31 mouse cellular contexts compared by ENCODE assay signal in the genomic region with DNA sequence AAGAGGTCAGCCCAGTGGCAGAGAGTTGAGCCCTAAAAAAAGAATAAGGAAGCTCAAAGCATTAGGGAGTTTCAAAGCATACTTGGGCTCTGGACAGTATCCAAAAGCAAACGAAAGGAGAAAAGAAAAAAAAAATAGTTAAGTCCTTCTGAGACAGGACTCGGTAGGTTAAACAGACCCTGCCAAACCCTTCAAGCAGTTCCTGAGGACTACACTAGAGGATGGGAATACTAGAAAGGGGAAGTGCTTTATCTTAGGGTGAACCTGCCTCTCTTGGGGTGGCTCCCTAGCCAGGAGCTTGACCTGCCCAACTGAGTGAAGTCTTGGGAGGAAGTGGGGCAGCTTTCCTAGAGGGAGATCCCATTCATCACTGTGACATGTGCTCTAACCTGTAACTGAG.
A peak's percentile ranks its signal among the peaks of the same experiment; 100 is the strongest.
DNase-seq lines count a peak whose midpoint lies in the region; ATAC-seq and TF ChIP-seq lines count a peak whose summit lies in the region.
"Had no signal": no experiment of that assay in that cellular context is flagged by ENCODE, and none has a peak within 500 bp of the region (broad histone marks: within the 10 kb centered on the region; RNA-seq: fewer than 3 reads in every experiment).

No protein-coding gene starts in this region.

- H3K4me1 ChIP-seq in lung, embryonic 16.5 days (replicated peaks; ENCODE audit: control insufficient read depth, insufficient read depth, low read length) = peaks cover 7% of the 10 kb centered on the region; the same call in 1 of the 2 replicates
- H3K4me1 ChIP-seq in CH12.LX (ENCODE audit: control insufficient read depth in 1 of 2, insufficient read depth in 2 of 2) = peaks cover 4 to 32% of the 10 kb centered on the region in 2 experiments
- H3K4me1 ChIP-seq: limb, embryonic 13.5 days; liver, embryonic 12.5 days had no signal

- no peak for TF ChIP-seq RAD21 in CH12.LX (IDR thresholded peaks at IDR 0.05; ENCODE audit: low read depth, low read length)

- 6% methylated on average over 2 of the region's 2 CpGs for WGBS in lung, embryonic 16.5 days

- no peak for TF ChIP-seq CTCF in CH12.LX (conservative IDR thresholded peaks at IDR 0.05 in 1 of 2, IDR thresholded peaks at IDR 0.05 in 1 of 2; ENCODE audit: low read depth in 2 of 2, low read length in 2 of 2)

- peak; percentile 37; the same call in 1 of the 2 replicates for TF ChIP-seq EP300 in CH12.LX (IDR thresholded peaks at IDR 0.05; ENCODE audit: low read length)

- peak; percentile 36 for ATAC-seq in lung, embryonic 16.5 days (ENCODE audit: low read depth)
- ATAC-seq in common myeloid progenitor, adult 5-6 weeks (replicated peaks; ENCODE audit: low read depth, poor library complexity, severe bottlenecking) = peak; percentile 96
- ATAC-seq in megakaryocyte-erythroid progenitor cell, adult 5-6 weeks (replicated peaks; ENCODE audit: low FRiP score, low TSS enrichment, poor library complexity, severe bottlenecking) = peak; percentile 69; the same call in 1 of the 2 replicates
- ATAC-seq: intestine, postnatal 0 days; liver, embryonic 12.5 days had no signal

- H3K27ac ChIP-seq in lung, embryonic 16.5 days (ENCODE audit: low read length) = no peak overlapping the region
- no peak overlapping the region for H3K27ac ChIP-seq in CH12.LX (ENCODE audit: insufficient read depth, low read depth)
- H3K27ac ChIP-seq: embryonic facial prominence, embryonic 13.5 days; forebrain, embryonic 12.5 days; heart, embryonic 13.5 days; hindbrain, embryonic 12.5 days; kidney, postnatal 0 days; limb, embryonic 13.5 days; liver, embryonic 12.5 days; neural tube, embryonic 13.5 days had no signal

- dilution Hi-C loops in CH12.LX (cut with MboI; ENCODE audit: extremely low pct_ligation_motif_present, extremely low pct_unique_long_range_greater_than_20kb, low sequenced_read_pairs) = no loop called here

- TF ChIP-seq POLR2A in CH12.LX (IDR thresholded peaks at IDR 0.05; ENCODE audit: low read depth, low read length) = no peak

- H3K79me2 ChIP-seq in CH12.LX (replicated peaks; ENCODE audit: control insufficient read depth, extremely low read depth, insufficient read depth, poor library complexity, severe bottlenecking) = peaks cover 2% of the 10 kb centered on the region; the same call in 1 of the 2 replicates

- no peak overlapping the region for H3K4me2 ChIP-seq in lung, embryonic 16.5 days (ENCODE audit: low read depth, low read length)
- no peak overlapping the region; the same call in 1 of the 2 replicates for H3K4me2 ChIP-seq in CH12.LX (ENCODE audit: insufficient read depth, low read depth, poor library complexity, severe bottlenecking)
- H3K4me2 ChIP-seq: embryonic facial prominence, embryonic 13.5 days; forebrain, embryonic 12.5 days; heart, embryonic 13.5 days; hindbrain, embryonic 12.5 days; limb, embryonic 13.5 days; liver, embryonic 12.5 days; neural tube, embryonic 13.5 days had no signal

- H3K4me3 ChIP-seq in lung, embryonic 16.5 days (ENCODE audit: low read length) = no peak overlapping the region
- H3K4me3 ChIP-seq in CH12.LX (replicated peaks in 1 of 3; ENCODE audit: low read depth in 2 of 3, low read length in 2 of 3, poor library complexity in 1 of 3) = no peak overlapping the region
- H3K4me3 ChIP-seq: embryonic facial prominence, embryonic 13.5 days; erythroblast, embryonic 14.5 days; forebrain, embryonic 12.5 days; heart, embryonic 13.5 days; hindbrain, embryonic 12.5 days; limb, embryonic 13.5 days; liver, embryonic 12.5 days; megakaryocyte, embryonic 14.5 days; myocyte; neural tube, embryonic 13.5 days had no signal

- no peak for DNase-seq in lung, postnatal 10 days
- DNase-seq in CH12.LX (ENCODE audit: extremely low read depth) = no peak
- DNase-seq in urinary bladder, adult 18-20 months (ENCODE audit: low spot score in 2 of 2) = no peak
- DNase-seq in gastrocnemius, adult 18-20 months (ENCODE audit: low spot score) = no peak
- DNase-seq: B cell, adult 2 months; cerebellum, adult 18-20 months; cerebellum, postnatal 25 days; embryo, embryonic 11 days; gastrocnemius, postnatal 10 days; heart, adult 18-20 months; heart, postnatal 14 days; layer of hippocampus, adult 9-11 months; lung, adult 18-20 months; midbrain, embryonic 14.5 days; right cerebral cortex, adult 18-20 months; right cerebral cortex, postnatal 4 days had no signal

- H3K9ac ChIP-seq in lung, embryonic 16.5 days (ENCODE audit: low read length) = no peak overlapping the region
- no peak overlapping the region for H3K9ac ChIP-seq in CH12.LX (ENCODE audit: insufficient read depth, low read depth)
- H3K9ac ChIP-seq: embryonic facial prominence, embryonic 13.5 days; forebrain, embryonic 12.5 days; heart, embryonic 13.5 days; hindbrain, embryonic 12.5 days; limb, embryonic 13.5 days; liver, embryonic 12.5 days; neural tube, embryonic 13.5 days had no signal

- H3K36me3 ChIP-seq in lung, embryonic 16.5 days (ENCODE audit: control insufficient read depth, insufficient read depth, low read length) = no peaks in the 10 kb centered on the region
- peaks cover 20 to 66% of the 10 kb centered on the region in 2 experiments for H3K36me3 ChIP-seq in CH12.LX (replicated peaks in 1 of 2; ENCODE audit: control insufficient read depth in 1 of 2, insufficient read depth in 1 of 2, low read length in 1 of 2)
- H3K36me3 ChIP-seq: embryonic facial prominence, embryonic 13.5 days; forebrain, embryonic 12.5 days; hindbrain, embryonic 12.5 days; neural tube, embryonic 13.5 days had no signal

- in situ Hi-C loops in CH12.LX (cut with MboI; ENCODE audit: low pct_ligation_motif_present, low pct_unique_long_range_greater_than_20kb, low sequenced_read_pairs) = no loop called here

- H3K9me3 ChIP-seq in lung, embryonic 16.5 days (ENCODE audit: control insufficient read depth, low read length) = no peaks in the 10 kb centered on the region
- H3K9me3 ChIP-seq in CH12.LX (replicated peaks; ENCODE audit: low read length) = no peaks in the 10 kb centered on the region
- H3K9me3 ChIP-seq: embryonic facial prominence, embryonic 13.5 days; forebrain, embryonic 12.5 days; heart, embryonic 13.5 days; hindbrain, embryonic 12.5 days; limb, embryonic 13.5 days; liver, embryonic 12.5 days; megakaryocyte, embryonic 14.5 days; neural tube, embryonic 13.5 days had no signal

- no peaks in the 10 kb centered on the region for H3K27me3 ChIP-seq in lung, embryonic 16.5 days (ENCODE audit: control insufficient read depth, insufficient read depth, low read depth, low read length)
- no peaks in the 10 kb centered on the region for H3K27me3 ChIP-seq in CH12.LX (replicated peaks)
- H3K27me3 ChIP-seq: embryonic facial prominence, embryonic 13.5 days; forebrain, embryonic 12.5 days; heart, embryonic 13.5 days; hindbrain, embryonic 12.5 days; limb, embryonic 13.5 days; liver, embryonic 12.5 days; megakaryocyte, embryonic 14.5 days; neural tube, embryonic 13.5 days had no signal

TF ChIP-seq in CH12.LX, 34 proteins besides CTCF, POLR2A, EP300 and RAD21:
- peak; percentile 42; the same call in 1 of the 2 replicates for TF ChIP-seq MEF2A (IDR thresholded peaks at IDR 0.05; ENCODE audit: borderline replicate concordance, low read depth, low read length)
- no peak for TF ChIP-seq SMC3 (IDR thresholded peaks at IDR 0.05; ENCODE audit: low read depth, low read length)
- 0 out of 2 replicates have a peak, but pooled peaks have one; percentile 39 for TF ChIP-seq ZNF384 (IDR thresholded peaks at IDR 0.05; ENCODE audit: low read depth, low read length)

Comparison
In these comparisons a context has a peak if more than half of its experiments do, and no peak if none do; other contexts are left out.
1. ATAC-seq: peak in every context shown above with its lines; median percentile 96 in common myeloid progenitor, adult 5-6 weeks; 69 in megakaryocyte-erythroid progenitor cell, adult 5-6 weeks; 36 in lung, embryonic 16.5 days.